Mouse (Mus musculus): ENCODE results near the gene Cpne2.

GRCm38 (mm10) chr8:94515430-94516208 is 17.2 kb upstream of the Cpne2 start:
- no peak for TF ChIP-seq CTCF (conservative IDR thresholded peaks at IDR 0.05; ENCODE audit: low read length)
- no peak for TF ChIP-seq POU5F1 (IDR thresholded peaks at IDR 0.05; ENCODE audit: borderline replicate concordance, low read length)
- TF ChIP-seq NANOG (IDR thresholded peaks at IDR 0.05; ENCODE audit: borderline replicate concordance, low read length): no peak

Measured in E14TG2a.4 (cell line).